Mouse (Mus musculus) kidney, postnatal 0 days (tissue): ENCODE measurements around the gene Dazap2. TPM values are rescaled to one million over a fixed set of nuclear protein-coding genes. Genes with fewer than 3 reads are reported as not detected.

ENCODE experiments used
- ATAC-seq: fragments of 200-750 bp; cut with Nextera tagmentation; replicated peaks from 2 replicates; pipeline ENCODE4 v1.8.0; 2017; ENCODE audit warnings: low read depth, moderate number of reproducible peaks, moderate TSS enrichment, moderate library complexity; ENCODE audit not compliant: low FRiP score
- DNase-seq: peaks from one replicate; pipeline ENCODE4 v3.0.0-alpha.2; 2016; ENCODE audit warnings: low spot score
- H3K27ac ChIP-seq: fragments of 300-500 bp; sonication (generic); 2 replicates; pipeline ENCODE4 v1.5.1; 2014; ENCODE audit warnings: mild to moderate bottlenecking
- H3K27me3 ChIP-seq: fragments of 300-500 bp; sonication (generic); 2 replicates; pipeline ENCODE4 v1.6.1; 2014; ENCODE audit warnings: low read length, mixed read lengths; ENCODE audit not compliant: insufficient read depth
- H3K36me3 ChIP-seq: fragments of 300-500 bp; sonication (generic); 2 replicates; pipeline ENCODE4 v1.6.1; 2014; ENCODE audit warnings: low read length, mixed read lengths; ENCODE audit not compliant: insufficient read depth
- H3K4me1 ChIP-seq: fragments of 300-500 bp; sonication (generic); replicated peaks from 2 replicates; pipeline ENCODE4 v1.6.1; 2014; ENCODE audit warnings: antibody characterized with exemption, low read length, mixed read lengths; ENCODE audit not compliant: insufficient read depth
- H3K4me2 ChIP-seq: fragments of 300-500 bp; sonication (generic); 2 replicates; pipeline ENCODE4 v1.6.1; 2014; ENCODE audit warnings: mild to moderate bottlenecking, low read length, moderate library complexity, mixed read lengths
- H3K4me3 ChIP-seq: fragments of 300-500 bp; sonication (generic); replicated peaks from 2 replicates; pipeline ENCODE4 v1.5.1; 2014; ENCODE audit warnings: low read depth, low read length
- H3K9ac ChIP-seq: fragments of 300-500 bp; sonication (generic); 2 replicates; pipeline ENCODE4 v1.6.1; 2014; ENCODE audit warnings: low read depth, low read length
- H3K9me3 ChIP-seq: fragments of 300-500 bp; sonication (generic); replicated peaks from 2 replicates; pipeline ENCODE4 v1.6.1; 2016; ENCODE audit warnings: low read length, inconsistent platforms, mixed read lengths
- CTCF ChIP-seq: IDR thresholded peaks from 2 replicates; pipeline ENCODE4 v1.5.1; 2016; ENCODE audit warnings: antibody characterized with exemption, low read depth, mild to moderate bottlenecking, moderate library complexity
- WGBS: fragments of 180-500 bp; shearing (Covaris S2); extraction: QIAGEN DNeasy Blood & Tissue Kit; methylation state at CpG from one replicate; pipeline ENCODE4 v1.1.7; 2014; 5-methylcytosine and 5-hydroxymethylcytosine counted together
- polyA plus RNA-seq: library from polyadenylated mRNA; unstranded; fragments of >200 nt; fragmentation: Nextera tagmentation; extraction: Ambion mirVana; gene quantifications from 2 replicates; pipeline ENCODE4 v1.2.1, GENCODE M21; 2015

Gene Dazap2
- polyA plus RNA-seq, 1 experiment from 2014 or later = 349 TPM

- peak overlapping the region; percentile 42; the same call in 1 of the 2 replicates for H3K27ac ChIP-seq
- H3K4me3 ChIP-seq = no peak overlapping the region
- no peaks in the 10 kb centered on the region for H3K4me1 ChIP-seq
- TF ChIP-seq CTCF = no peak
- no peaks in the 10 kb centered on the region for H3K27me3 ChIP-seq
- no peak overlapping the region for H3K4me2 ChIP-seq
- ATAC-seq (no peak), DNase-seq (no peak)
- no peaks in the 10 kb centered on the region for H3K36me3 ChIP-seq
- H3K9ac ChIP-seq = no peak overlapping the region
- no peaks in the 10 kb centered on the region for H3K9me3 ChIP-seq
- 39% methylated on average over 9 of the region's 9 CpGs for WGBS
Measured at GRCm38 (mm10) chr15:100665411-100666218, 50.5 kb downstream of the Dazap2 start.

DNA sequence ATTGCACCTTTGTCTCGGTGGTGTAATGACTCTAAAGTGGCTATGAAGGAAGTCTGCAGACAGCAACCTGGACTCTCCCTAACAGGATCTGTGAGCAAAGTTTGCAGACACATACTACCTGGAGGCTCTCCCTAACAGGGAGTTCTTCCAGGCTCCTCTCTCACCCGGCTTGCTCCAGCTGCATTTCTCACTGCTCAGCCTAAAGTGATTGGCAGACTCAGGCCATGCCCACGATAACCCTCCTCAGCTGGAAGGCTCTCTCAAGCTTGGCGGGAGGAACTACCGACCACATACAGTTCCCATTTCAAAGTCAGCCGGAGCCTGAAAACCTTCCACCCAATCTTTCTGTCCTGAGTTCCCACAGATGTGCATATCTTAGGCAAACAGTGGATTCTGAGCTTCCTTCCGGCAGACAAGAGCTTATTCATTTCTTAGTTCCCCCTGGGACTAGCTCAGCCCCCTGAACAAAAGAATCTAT lies 51.1 kb downstream of the Dazap2 start:
- Histone ChIP-seq H3K4me2 (peak overlapping the region; percentile 25; the same call in 1 of the 2 replicates), H3K4me3 (no peak overlapping the region), H3K27me3 (no peaks in the 10 kb centered on the region), H3K4me1 (no peaks in the 10 kb centered on the region), H3K36me3 (no peaks in the 10 kb centered on the region), H3K27ac (peak overlapping the region; percentile 42; the same call in 1 of the 2 replicates), H3K9ac (0 out of 2 replicates have a peak overlapping the region, but pooled peaks have one; percentile 13), H3K9me3 (no peaks in the 10 kb centered on the region)
- DNase-seq = peak; percentile 45
- no peak for TF ChIP-seq CTCF
- no peak for ATAC-seq
- 7% methylated on average over 7 of the region's 7 CpGs for WGBS

- ATAC-seq (no peak), DNase-seq (no peak)
- Histone ChIP-seq H3K4me3 (no peak overlapping the region), H3K4me1 (no peaks in the 10 kb centered on the region), H3K9me3 (no peaks in the 10 kb centered on the region), H3K36me3 (no peaks in the 10 kb centered on the region), H3K27ac (no peak overlapping the region), H3K4me2 (no peak overlapping the region), H3K27me3 (no peaks in the 10 kb centered on the region), H3K9ac (no peak overlapping the region)
- no peak for TF ChIP-seq CTCF
- 27% methylated on average over 12 of the region's 12 CpGs for WGBS
Measured at GRCm38 (mm10) chr15:100666851-100667250, 51.7 kb downstream of the Dazap2 start.

DNA sequence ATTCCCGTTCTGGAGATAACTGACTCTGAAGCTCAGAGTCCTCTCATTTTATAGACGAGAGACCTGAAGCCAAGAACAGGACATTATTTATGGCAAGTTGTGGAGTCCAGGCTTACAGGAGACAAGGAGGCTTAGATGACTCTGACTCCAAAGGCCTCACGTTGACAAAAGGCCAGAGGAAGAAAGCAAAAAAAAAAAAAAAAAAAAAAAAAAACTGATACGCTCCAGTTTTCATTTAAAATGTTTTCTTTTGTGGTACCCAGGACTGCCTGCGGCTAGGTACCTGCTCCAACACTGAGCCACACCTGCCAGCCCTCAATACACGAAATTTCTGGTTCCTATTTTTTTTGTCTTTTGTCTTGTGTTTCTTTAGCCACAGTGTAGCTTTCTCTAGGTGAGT lies 52.3 kb downstream of the Dazap2 start:
- Histone ChIP-seq H3K4me3 (no peak overlapping the region), H3K4me2 (no peak overlapping the region), H3K27me3 (no peaks in the 10 kb centered on the region), H3K36me3 (no peaks in the 10 kb centered on the region), H3K9me3 (no peaks in the 10 kb centered on the region), H3K4me1 (no peaks in the 10 kb centered on the region), H3K9ac (no peak overlapping the region), H3K27ac (no peak overlapping the region)
- 45% methylated on average over 6 of the region's 6 CpGs for WGBS
- TF ChIP-seq CTCF = no peak
- ATAC-seq (no peak), DNase-seq (no peak)

- no peaks in the 10 kb centered on the region for H3K27me3 ChIP-seq
- no peak overlapping the region for H3K4me2 ChIP-seq
- no peak overlapping the region for H3K9ac ChIP-seq
- H3K36me3 ChIP-seq = no peaks in the 10 kb centered on the region
- H3K4me1 ChIP-seq = no peaks in the 10 kb centered on the region
- no peak overlapping the region for H3K4me3 ChIP-seq
- WGBS = 73% methylated on average over 5 of the region's 5 CpGs
- ATAC-seq = no peak
- no peak for DNase-seq
- no peak for TF ChIP-seq CTCF
- H3K9me3 ChIP-seq = no peaks in the 10 kb centered on the region
- no peak overlapping the region for H3K27ac ChIP-seq
Measured at GRCm38 (mm10) chr15:100667871-100668545, 52.9 kb downstream of the Dazap2 start.

DNA sequence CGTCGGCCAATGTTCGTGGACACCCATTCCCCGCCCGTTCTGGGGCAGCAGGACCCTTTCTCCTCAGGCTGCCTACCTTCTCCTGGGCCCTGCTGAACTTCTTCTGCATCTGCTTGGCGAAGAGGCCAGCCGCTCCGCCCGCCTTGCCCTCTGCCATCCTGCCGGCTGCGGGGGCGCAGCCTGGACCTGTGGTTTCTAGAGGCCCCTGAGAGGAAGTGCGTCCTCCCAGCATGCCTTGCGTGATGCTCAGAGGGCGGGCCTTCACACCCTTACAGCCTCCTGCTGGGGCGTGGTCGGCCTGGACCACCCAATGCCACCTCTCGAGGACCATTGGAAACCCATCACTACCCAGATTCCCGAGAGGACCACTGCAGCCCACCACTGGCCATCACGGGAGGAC lies 54.2 kb downstream of the Dazap2 start, which contains the start of gene Bin2:
Bin2 (minus strand) TSS at position 217 of the 400 bp plus-strand sequence.
- no peak for ATAC-seq
- DNase-seq = no peak
- Histone ChIP-seq H3K9me3 (no peaks in the 10 kb centered on the region), H3K27me3 (no peaks in the 10 kb centered on the region), H3K4me3 (no peak within 1 kb of the TSS), H3K4me1 (no peaks in the 10 kb centered on the region), H3K36me3 (no peaks in the 10 kb centered on the region), H3K4me2 (no peak within 1 kb of the TSS), H3K9ac (no peak within 1 kb of the TSS), H3K27ac (no peak within 1 kb of the TSS)
- 93% methylated on average over 20 of the region's 20 CpGs for WGBS
- no peak for TF ChIP-seq CTCF
